Mouse (Mus musculus) cerebellum, adult 9-11 months (tissue): ENCODE measurements at regions not wholly inside any gene's neighbourhood (a gene's known extent, or its start where the extent isn't known, plus 50 kb on each side); places are given as distances from the start of the nearest gene placed in this dataset.

ENCODE experiments used
- DNase-seq: peaks from one replicate; pipeline ENCODE4 v3.0.0; 2022

DNA sequence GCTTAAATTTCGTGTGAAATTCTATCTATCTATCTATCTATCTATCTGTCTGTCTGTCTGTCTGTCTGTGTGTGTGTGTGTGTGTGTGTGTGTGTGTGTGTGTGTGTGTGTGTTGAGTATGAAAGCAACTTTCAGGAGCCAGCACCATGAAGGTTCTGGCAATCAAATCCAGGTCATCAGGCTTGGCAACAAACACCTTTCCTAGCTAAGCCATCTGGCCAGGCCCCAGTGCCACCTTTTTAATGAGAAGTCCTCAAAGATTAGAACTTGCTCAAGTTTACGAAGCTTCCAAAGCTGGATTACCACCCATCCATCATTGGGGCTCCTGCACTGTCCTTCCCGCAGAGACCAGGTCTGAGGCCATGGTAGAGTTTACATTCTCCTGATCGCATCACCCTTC lies 325.0 kb downstream of the Gm49356 start:
- peak; percentile 79 for DNase-seq

DNA sequence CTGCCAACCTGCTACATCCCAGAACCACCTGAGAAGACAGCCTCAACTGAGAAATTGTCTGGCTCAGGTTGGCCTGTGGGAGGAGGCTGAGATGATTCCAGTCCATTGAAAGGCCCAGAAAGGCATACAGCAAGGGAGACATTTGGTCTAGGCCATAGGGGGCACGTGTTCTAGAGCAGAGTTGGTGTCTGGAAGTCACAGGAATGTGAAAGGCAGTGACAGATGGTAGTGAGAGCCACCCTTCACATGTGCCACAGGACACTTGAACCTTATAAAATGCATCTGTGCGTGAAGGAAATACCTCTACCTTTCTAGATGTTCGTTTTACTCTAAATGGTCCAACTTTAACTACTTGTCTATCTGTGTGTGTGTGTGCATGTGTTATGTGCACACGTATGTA lies 326.1 kb downstream of the Gm49356 start:
- DNase-seq = no peak

DNA sequence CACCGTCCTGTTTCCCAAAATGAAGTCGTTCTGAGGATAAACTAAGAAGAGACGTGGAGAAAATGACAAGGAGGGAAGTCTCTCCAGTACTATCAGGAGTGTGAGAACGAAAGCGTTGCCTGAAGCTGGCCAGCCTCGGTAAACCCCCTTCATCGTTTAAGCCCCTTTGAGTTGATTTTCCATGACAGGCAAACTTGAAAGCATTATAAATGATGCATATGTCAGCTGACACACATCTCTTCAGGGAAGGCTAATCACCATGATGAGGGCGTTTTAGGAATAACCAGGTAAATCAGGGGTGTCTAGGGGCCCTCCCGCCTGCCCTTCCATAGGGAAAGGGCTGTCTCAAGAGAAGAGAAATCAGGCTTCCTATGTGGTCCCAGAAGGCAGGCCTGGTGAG lies 328.4 kb downstream of the Gm49356 start:
- no peak for DNase-seq

DNA sequence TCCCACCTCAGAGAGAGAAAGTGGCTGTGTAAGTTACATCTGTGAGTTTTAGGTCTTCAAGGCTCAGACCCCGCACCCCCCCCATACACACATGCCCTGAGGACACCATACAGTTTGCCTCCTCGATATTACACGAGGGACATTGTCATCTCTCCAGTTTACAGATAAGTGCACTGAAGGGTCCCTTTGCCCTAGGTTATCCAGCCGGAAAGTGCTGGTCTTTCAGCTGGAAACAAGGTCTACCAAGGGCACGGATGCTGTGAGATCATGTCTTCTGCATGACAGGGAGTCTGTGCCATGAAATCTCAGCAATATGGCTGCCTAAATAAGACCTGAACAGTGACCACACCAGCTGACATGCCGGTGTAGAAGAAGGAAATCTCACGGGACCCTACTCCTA lies 329.8 kb downstream of the Gm49356 start:
- DNase-seq = no peak

DNA sequence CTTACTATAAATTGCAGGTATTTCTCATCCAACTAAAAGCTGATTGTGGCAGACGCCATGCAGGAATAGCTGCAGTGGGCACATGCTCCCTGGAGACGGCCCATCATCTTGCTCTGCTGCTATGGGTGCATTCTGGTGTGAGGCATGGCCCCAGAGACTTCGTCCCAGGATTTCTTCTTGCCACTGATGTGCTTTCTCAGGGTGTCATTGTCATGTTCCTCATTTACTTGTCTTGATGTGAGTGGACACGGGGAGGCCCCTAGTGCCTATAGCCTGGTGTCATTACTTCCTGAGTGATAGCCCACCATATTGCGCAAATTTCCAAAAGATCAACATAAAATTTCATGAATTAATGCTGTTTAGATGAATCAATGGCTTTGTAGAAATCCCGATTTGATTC lies 336.5 kb downstream of the Gm49356 start:
- no peak for DNase-seq

DNA sequence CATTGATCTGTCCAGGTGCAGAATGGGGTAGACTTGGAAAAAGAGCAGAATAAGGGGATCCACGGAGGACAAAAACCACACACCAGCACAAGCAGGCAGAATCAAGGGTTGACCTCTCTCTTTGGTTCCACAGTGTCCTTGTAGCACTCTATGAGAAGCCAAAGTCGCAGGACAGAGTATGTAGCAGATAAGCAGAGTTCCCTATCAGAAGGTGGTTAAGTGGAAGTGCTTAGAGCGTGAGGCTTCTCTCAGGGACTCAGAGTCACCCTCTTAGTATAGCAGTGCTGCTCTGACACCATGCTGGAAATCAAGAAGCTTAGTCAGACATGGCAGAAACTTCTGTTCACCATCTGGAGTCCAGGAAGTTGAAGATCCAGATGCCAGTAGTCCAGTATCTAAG lies 338.2 kb downstream of the Gm49356 start:
- no peak for DNase-seq

DNA sequence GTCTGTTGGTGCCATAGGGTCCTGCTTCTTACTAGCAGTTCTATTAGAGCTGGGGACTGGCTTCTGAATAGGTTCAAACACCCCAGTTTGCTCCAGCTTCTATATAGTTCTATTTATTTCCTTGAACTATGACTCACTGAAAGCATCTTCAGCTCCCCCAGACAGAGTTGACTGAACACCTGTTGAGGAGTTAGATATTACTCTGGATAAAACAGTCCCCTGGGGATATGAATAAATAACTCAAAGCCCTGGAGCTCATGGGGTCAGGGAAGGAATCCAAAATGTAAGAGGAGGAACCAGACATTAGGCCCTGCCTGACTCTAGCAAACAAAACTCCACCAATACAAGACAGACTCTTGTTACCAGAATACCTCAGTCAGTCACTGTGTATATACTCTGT lies 341.4 kb downstream of the Gm49356 start:
- no peak for DNase-seq

DNA sequence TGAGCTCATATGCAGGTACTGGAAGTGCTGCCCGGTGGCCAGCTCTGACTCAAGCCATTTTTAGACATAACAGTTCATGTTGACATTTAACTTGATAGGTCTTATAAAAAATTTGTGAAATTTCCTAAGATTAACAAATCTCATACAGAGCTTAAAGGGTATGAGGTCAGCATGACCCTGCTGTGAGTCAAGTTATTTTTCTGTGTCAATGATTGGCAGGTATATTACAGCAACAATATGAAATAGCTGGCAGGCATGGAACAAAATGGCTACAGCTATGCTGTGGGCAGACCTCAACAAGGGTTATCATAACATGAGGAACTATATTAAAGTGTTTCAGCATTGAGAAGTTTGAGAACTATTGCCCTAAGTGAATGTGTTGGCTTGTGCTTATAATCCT lies 342.6 kb downstream of the Gm49356 start:
- no peak for DNase-seq

DNA sequence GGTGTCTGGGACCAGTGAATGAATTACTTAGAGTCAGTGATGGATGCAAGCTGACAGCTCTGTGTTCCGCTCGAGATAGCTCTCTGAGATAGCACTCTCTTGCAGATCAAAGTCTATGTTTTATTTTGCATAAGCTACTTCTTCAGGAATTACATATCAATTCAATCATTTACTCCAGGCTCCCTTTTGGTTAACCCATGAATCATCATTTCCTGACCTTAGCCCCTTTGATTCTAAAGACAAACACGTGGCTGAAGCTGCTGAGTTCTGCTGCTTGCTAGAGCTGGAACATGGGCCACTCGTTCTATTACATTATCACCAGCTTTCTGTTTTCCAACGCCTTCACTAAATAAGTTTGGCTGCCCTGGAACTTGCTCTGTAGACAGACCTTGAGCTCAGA lies 343.2 kb downstream of the Gm49356 start:
- no peak for DNase-seq

DNA sequence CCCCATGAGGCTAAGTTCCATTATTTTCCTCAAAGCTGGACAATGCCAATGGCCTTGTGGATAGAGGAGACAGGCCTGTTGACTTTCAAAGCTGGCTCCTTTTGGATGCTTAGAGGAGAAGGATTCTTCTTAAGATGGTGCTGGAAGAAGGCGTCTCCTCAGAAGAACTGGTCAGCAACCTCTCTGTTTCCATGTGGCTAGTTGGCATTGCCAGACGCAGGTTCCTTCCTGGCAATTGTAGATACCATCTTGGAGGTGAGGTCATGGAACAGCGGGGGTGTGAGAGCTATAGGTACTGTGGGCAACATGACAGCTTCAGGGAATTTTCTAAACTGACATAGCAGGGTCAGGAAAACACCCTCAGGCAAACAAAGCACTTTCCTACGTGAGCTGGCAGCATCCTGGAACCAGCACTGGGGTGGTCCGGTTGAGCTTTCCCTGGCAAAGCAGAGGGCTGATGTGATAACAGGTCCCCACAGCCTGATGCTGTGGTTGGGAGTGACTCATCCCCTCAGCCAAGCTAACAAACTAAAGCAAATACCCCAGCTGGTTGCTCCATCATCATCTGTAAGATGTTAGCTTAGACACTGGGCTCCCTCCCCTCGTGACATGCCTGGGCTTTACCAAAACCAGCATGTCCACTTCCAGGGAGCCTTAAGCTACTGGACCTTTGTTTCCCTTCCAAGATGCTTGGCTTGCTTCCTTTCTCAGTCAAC lies 348.5 kb downstream of the Gm49356 start:
- no peak for DNase-seq

DNA sequence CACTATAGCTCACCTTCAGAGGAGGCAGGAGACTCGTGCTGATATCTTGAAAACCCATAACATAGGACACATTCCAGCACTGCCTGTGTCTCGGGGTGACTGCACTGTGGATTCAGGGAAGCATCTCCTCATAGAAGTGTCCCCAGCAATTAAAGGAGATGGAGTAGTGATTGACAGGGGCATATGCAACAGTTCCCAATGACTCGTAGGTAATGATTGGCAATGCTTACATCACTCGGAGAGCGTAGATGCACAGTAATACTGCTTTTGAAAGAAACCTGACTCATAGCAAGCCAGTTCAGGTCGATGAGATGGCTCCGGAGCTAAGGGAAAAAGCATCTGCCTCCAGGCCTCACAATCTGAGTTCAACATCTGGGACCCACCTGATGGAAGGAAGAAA lies 352.7 kb downstream of the Gm49356 start:
- no peak for DNase-seq

DNA sequence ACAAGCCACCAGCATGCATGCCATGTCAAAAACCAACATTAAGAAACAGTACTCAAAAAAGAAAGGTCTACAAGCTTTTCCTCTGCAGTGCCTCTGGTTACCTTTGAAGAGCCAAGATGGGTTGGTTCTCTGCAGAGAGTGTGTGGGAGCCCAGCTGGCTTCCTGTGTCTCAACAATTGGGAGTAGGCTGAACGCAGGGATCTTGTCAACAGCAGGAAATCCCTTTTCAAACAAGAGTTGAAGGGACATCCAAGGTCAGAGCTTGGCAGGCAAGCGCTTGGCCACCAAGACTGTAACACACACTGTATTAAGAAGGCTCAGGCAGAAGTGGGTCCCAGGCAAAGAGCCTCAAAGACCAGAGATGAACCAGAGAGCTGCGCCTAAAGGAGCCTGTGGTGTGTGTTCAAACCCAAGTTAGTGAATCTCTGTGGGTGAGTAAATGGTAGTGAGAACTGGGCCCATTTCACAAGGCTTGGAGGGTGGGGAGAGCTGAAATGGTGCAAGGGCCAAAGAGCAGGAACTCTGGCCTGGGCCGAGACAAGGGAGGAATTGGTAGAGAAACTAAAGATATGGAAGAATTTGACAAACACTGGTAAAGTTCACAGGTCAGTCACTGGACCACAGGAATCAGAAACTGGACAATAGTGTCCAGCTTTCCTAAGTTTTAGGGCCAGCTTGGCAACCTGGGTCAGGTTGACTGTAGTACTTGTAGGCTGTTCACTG lies 357.0 kb downstream of the Gm49356 start:
- DNase-seq = no peak

DNA sequence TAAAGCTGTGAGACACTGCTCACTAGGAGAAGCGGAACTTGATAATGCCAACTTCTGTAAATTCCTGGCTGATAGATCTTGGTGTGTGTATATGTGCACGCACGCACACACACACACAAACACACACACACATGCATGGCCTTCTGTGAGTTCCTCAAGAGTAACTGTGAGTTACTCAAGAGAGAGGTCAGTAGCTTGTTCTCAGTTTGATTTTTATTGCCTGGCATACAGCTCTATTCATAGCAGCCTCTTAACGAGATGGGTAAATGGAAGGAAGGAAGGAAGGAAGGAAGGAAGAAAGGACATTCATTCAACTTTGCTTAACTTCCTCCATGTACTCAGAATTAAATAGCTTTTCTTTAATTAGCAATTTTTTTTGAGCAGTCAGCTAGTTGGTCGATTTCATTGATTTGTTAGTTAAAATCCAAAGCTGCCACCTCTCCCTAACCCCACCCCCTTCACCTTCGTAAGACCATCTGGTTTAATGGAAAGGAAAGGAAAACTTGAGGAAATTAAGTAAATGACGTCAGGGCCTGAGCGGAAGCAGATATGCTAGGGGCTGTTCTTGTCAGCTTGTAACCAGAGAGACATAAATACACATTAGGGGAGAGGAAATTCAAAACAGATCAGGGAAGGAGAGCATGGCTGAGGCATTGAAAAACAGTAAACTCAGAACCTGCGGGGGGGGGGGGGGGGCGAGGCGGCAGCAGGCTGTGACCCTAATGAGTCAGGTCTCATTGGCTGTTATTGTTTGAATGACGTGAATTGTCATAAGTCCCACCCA lies 359.6 kb downstream of the Gm49356 start:
- no peak for DNase-seq

DNA sequence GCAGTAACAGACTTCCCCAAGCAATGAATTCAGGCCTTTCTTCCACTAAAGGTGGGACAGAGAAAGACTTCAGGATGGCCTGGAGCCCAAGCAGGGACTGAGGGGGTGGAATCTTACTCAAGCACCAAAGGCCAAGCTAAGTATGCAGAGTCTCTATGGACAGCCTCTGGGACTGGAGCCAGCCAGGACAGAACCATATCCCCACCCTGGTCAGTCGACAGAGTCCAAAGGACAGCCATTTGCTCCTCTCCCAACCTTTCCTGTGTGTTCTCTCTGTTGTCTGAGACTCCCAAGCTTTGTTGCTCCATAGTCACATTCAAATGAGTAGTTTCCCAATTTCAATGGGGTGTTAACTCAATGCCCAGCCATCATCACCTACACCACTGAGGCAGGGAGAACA lies 372.3 kb downstream of the Gm49356 start:
- no peak for DNase-seq

DNA sequence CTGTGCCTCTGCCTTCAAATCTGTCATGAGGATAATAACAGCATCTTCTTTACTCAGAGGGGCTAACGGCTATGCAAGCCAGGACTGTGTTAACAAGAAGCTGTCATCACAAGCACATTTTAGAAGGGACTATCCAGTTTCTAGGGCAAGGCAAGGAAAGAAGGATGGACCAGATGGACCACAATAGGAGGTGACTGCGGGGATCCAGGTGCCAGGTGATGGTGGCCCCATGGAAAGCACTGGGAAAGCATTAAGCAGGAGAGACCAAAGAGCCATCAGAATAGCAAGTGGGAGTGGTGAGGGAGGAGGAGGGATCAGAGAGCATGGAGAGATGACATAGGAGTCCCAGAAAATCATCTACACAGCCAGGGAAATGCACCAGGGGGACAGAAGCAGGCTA lies 373.3 kb downstream of the Gm49356 start:
- no peak for DNase-seq

DNA sequence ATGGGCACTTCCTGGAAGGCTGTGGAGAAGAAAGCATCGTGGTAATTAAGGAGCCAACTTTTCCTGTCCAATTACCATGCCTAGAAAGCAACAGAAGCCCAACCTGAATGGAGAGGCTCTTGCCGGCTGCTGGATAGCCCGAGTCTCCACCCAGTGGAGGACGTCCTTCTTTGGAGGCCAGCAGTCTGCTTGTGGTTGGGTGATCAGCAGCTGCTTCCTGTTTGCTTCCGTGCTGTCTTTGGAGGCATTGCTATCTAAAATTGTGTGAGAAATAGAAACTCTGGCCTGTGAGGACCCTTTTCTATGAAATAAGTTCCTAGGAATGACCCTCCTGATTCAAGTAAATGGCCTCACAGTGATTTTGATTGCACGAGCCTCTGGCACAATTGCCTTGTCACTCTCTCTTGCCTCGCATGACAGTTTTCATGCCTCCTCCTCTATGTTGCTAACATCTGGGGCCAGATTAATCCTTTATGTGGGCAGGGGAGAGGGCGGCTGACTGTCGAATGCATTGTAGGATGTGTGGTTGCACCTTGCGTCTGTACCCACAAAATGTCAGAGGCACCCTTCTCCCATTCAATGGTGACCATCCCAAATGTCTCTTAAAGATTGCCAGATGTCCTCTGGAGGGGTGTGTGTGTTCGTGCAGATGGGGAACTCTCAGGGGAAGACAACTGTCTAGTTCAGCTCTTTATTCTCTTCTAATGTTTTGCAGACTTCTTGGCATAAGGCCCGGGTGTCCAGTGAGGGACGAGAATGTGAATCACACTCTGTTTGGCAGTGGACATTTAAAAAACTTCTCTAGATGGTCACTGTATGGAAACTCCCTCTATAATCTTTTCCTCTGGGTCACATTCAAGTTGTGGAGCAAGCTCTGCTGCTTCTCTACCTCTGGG lies 374.6 kb downstream of the Gm49356 start:
- DNase-seq = no peak
